Mouse (Mus musculus) small intestine, adult 2 months (tissue): ENCODE data around the gene Selplg. TPM values are rescaled to one million over a fixed set of nuclear protein-coding genes. Genes with fewer than 3 reads are reported as not detected.
"Not testable (repeated sequence)": the region's sequence is repeated elsewhere in the genome, so short reads cannot be mapped to it uniquely, and the experiment has no call there.

Source experiments
- H3K27ac ChIP-seq: fragments of 200-500 bp; 2 replicates; pipeline ENCODE4 v1.5.1; 2012; ENCODE audit warnings: low read depth, low read length, control low read depth, inconsistent platforms; ENCODE audit not compliant: insufficient read depth
- H3K27me3 ChIP-seq: fragments of 200-500 bp; 2 replicates; pipeline ENCODE4 v1.6.1; 2012; ENCODE audit warnings: mild to moderate bottlenecking, moderate library complexity, low read length, inconsistent platforms; ENCODE audit not compliant: control insufficient read depth, insufficient read depth
- H3K36me3 ChIP-seq: fragments of 200-500 bp; 2 replicates; pipeline ENCODE4 v1.6.1; 2012; ENCODE audit warnings: mild to moderate bottlenecking, low read length, control low read depth, inconsistent platforms; ENCODE audit not compliant: control insufficient read depth, insufficient read depth
- H3K4me1 ChIP-seq: fragments of 200-500 bp; 2 replicates; pipeline ENCODE4 v1.6.1; 2012; ENCODE audit warnings: low read length, inconsistent platforms, mixed read lengths; ENCODE audit not compliant: control insufficient read depth, insufficient read depth, insufficient read length
- H3K4me3 ChIP-seq: fragments of 200-500 bp; 2 replicates; pipeline ENCODE4 v1.5.1; 2012; ENCODE audit warnings: low read depth, mild to moderate bottlenecking, control low read depth, inconsistent platforms, low read length, moderate library complexity
- CTCF ChIP-seq: fragments of 200-500 bp; IDR thresholded peaks from 2 replicates; pipeline ENCODE4 v1.5.1; 2012; ENCODE audit warnings: low read depth, mild to moderate bottlenecking, control low read depth, inconsistent platforms, low read length, moderate library complexity, mixed read lengths; ENCODE audit not compliant: insufficient replicate concordance, insufficient read length; ENCODE audit errors: extremely low read depth
- POLR2A ChIP-seq: fragments of 200-500 bp; IDR thresholded peaks from 2 replicates; pipeline ENCODE4 v1.6.1; 2012; ENCODE audit warnings: low read depth, mild to moderate bottlenecking, control low read depth, inconsistent platforms, low read length, moderate library complexity
- WGBS: fragments of 180-500 bp; shearing (Covaris S2); methylation state at CpG from one replicate; pipeline ENCODE4 v1.1.7; 2018; 5-methylcytosine and 5-hydroxymethylcytosine counted together
- polyA plus RNA-seq: library from polyadenylated mRNA; depleted of rRNA; stranded (reverse); fragments of >200 nt; gene quantifications from 2 replicates; pipeline ENCODE4 v1.2.3, GENCODE M21; 2012

The Selplg gene
- polyA plus RNA-seq, 1 experiment, result 52.3 TPM

GRCm38 (mm10) chr5:113783581-113784001 lies 48.9 kb downstream of the Selplg start:
- Histone ChIP-seq H3K27ac (peak overlapping the region; percentile 49), H3K36me3 (no peaks in the 10 kb centered on the region), H3K4me3 (no peak overlapping the region), H3K27me3 (0 out of 2 replicates have a peak, but pooled peaks cover 6% of the 10 kb centered on the region), H3K4me1 (no peaks in the 10 kb centered on the region)
- TF ChIP-seq CTCF (no peak), POLR2A (no peak)
- WGBS, result 13% methylated on average over 12 of the region's 12 CpGs

GRCm38 (mm10) chr5:113782624-113783023 lies 49.8 kb downstream of the Selplg start:
- Histone ChIP-seq H3K4me1 (no peaks in the 10 kb centered on the region), H3K27ac (no peak overlapping the region), H3K36me3 (0 out of 2 replicates have a peak, but pooled peaks cover 6% of the 10 kb centered on the region), H3K4me3 (no peak overlapping the region), H3K27me3 (0 out of 2 replicates have a peak, but pooled peaks cover 6% of the 10 kb centered on the region)
- TF ChIP-seq CTCF, result no peak
- TF ChIP-seq POLR2A, result no peak
- WGBS, result 78% methylated on average over 7 of the region's 7 CpGs

GRCm38 (mm10) chr5:113781875-113782274 lies 50.6 kb downstream of the Selplg start:
- Histone ChIP-seq H3K27ac (no peak overlapping the region), H3K36me3 (peaks cover 10% of the 10 kb centered on the region), H3K27me3 (0 out of 2 replicates have a peak, but pooled peaks cover 6% of the 10 kb centered on the region), H3K4me1 (0 out of 2 replicates have a peak, but pooled peaks cover 3% of the 10 kb centered on the region), H3K4me3 (no peak overlapping the region)
- 71% methylated on average over 7 of the region's 7 CpGs for WGBS
- TF ChIP-seq POLR2A, result no peak
- no peak for TF ChIP-seq CTCF

- Histone ChIP-seq H3K4me1 (peaks cover 6% of the 10 kb centered on the region; the same call in 1 of the 2 replicates), H3K36me3 (peaks cover 15% of the 10 kb centered on the region), H3K27me3 (0 out of 2 replicates have a peak, but pooled peaks cover 6% of the 10 kb centered on the region), H3K27ac (no peak overlapping the region), H3K4me3 (no peak overlapping the region)
- TF ChIP-seq CTCF (no peak), POLR2A (no peak)
- WGBS, result 73% methylated on average over 7 of the region's 7 CpGs
Observed at GRCm38 (mm10) chr5:113781254-113781653, 51.2 kb downstream of the Selplg start.

GRCm38 (mm10) chr5:113780763-113781162 lies 51.7 kb downstream of the Selplg start:
- H3K36me3 ChIP-seq, result peaks cover 20% of the 10 kb centered on the region
- no peak overlapping the region for H3K4me3 ChIP-seq
- H3K4me1 ChIP-seq, result peaks cover 10% of the 10 kb centered on the region; the same call in 1 of the 2 replicates
- 89% methylated on average over 5 of the region's 5 CpGs for WGBS
- H3K27ac ChIP-seq, result no peak overlapping the region
- TF ChIP-seq POLR2A (no peak), CTCF (no peak)
- H3K27me3 ChIP-seq, result 0 out of 2 replicates have a peak, but pooled peaks cover 6% of the 10 kb centered on the region

- peaks cover 12% of the 10 kb centered on the region; the same call in 1 of the 2 replicates for H3K4me1 ChIP-seq
- H3K4me3 ChIP-seq, result no peak overlapping the region
- no peak for TF ChIP-seq CTCF
- TF ChIP-seq POLR2A, result no peak
- H3K36me3 ChIP-seq, result peaks cover 24% of the 10 kb centered on the region
- no peak overlapping the region for H3K27ac ChIP-seq
- H3K27me3 ChIP-seq, result 0 out of 2 replicates have a peak, but pooled peaks cover 6% of the 10 kb centered on the region
- WGBS, result 98% methylated on average over 3 of the region's 3 CpGs
Observed at GRCm38 (mm10) chr5:113780082-113780752, 52.2 kb downstream of the Selplg start.

- Histone ChIP-seq H3K4me1 (peaks cover 12% of the 10 kb centered on the region; the same call in 1 of the 2 replicates), H3K36me3 (peaks cover 30% of the 10 kb centered on the region), H3K27ac (no peak overlapping the region), H3K4me3 (no peak overlapping the region), H3K27me3 (0 out of 2 replicates have a peak, but pooled peaks cover 6% of the 10 kb centered on the region)
- WGBS, result 67% methylated on average over 5 of the region's 5 CpGs
- TF ChIP-seq CTCF (no peak), POLR2A (no peak)
Observed at GRCm38 (mm10) chr5:113779569-113779968, 52.9 kb downstream of the Selplg start.

- WGBS, result 83% methylated on average over 8 of the region's 8 CpGs
- not testable (repeated sequence) for H3K27me3 ChIP-seq, H3K27ac ChIP-seq, H3K4me3 ChIP-seq
- Histone ChIP-seq H3K4me1 (peaks cover 12% of the 10 kb centered on the region; the same call in 1 of the 2 replicates), H3K36me3 (peaks cover 33% of the 10 kb centered on the region)
Observed at GRCm38 (mm10) chr5:113777728-113778127, 54.7 kb downstream of the Selplg start.
